Mouse (Mus musculus) erythroblast, embryonic 14.5 days (primary cell): ENCODE results near the gene Mrps27.

Source experiments
- GATA1 ChIP-seq: IDR thresholded peaks from 2 replicates; pipeline ENCODE4 v1.6.1; 2012; ENCODE audit warnings: low read length, inconsistent platforms, mixed read lengths
- TAL1 ChIP-seq: IDR thresholded peaks from 3 replicates; pipeline ENCODE4 v1.6.1; 2012; ENCODE audit warnings: low read length, inconsistent platforms, mixed read lengths

DNA sequence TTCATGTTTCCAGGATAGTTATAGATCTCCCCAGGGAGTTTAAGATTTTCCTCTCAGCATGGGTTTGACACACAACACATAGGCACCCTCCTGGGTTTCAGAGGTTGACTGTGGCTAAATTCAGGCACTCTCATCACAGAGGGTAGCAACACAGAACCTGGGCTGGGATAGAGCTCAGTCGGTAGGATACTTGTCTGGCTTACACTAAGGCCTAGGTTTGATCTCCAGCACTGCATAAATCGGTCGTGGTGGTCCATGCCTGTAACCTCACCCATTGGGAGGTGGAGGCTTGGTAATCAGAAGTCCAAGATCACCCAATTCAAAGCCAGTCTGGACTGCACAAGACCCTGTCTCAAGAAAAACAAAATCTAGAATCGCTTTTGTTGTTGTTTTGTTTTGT, 103.7 kb downstream of the Mrps27 start:
- TF ChIP-seq GATA1 (no peak), TAL1 (no peak)
